Mouse (Mus musculus) kidney, postnatal 14 days (tissue): ENCODE data around the gene Gabbr2.

Source experiments
- DNase-seq: peaks from one replicate; pipeline ENCODE4 v3.0.0; 2022; ENCODE audit warnings: mixed read lengths

Gabbr2 gene

DNA sequence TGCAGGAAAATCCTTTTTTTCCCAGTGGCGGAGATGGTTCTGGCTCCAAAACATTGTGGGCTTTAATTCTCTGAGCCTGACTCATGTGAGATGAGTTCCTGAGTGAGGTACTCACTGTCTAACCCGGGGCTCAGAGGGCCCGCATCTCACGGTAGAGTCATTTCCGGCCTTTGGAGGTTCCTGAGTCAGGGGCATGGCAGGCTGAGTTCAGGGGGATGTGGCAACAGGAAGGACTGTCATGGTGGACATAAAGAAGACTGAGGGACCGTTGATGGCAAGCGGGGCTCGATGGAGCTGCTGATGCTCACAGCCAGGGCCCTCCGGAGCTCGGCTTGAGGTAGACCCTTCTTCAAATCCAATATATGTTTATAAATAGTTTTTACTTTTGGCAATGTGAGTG, 288.5 kb downstream of the Gabbr2 start:
- no peak for DNase-seq

DNA sequence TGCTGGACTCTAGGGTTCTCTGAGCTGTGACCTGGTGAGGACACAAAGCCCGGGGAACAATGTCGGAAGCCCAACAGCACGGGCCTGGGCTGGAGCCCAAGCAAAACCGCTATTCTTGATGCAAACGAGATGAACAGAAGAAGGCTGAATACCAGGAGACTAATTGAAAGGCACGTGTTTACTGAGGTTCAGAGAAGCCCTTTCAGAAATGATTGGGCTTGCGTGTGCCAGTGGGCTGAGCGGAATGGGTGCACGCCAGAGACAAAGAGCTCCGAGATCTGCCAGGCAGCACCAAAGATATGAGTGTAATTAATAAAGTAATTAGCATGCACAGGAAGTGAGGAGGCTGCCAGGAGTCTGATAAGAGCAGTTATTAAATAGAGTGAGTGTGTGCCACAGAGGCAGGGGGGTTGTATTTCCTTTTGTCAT, 291.4 kb downstream of the Gabbr2 start:
- DNase-seq = no peak

DNA sequence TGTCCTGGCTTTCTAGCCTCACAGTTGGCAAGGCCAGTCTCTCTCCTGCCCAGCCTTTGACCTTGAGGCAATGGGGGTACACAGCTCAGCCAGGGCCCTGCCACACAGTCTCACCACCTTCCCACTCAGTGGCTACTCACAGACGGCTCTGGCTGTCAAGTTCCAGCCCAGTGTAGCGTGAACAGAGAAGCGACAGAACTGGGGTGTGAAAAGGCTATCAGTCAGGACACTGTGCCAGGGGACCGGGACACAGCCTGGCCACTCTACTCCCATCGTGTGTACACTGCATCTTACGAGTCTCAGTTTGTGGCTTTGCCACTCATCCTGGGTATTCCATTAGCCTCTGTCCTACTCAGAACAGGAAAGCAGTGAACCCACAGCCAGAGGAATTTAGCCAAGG, 295.2 kb downstream of the Gabbr2 start:
- DNase-seq = no peak

GRCm38 (mm10) chr4:46690565-46690964, 301.1 kb downstream of the Gabbr2 start:
- DNase-seq = no peak

DNA sequence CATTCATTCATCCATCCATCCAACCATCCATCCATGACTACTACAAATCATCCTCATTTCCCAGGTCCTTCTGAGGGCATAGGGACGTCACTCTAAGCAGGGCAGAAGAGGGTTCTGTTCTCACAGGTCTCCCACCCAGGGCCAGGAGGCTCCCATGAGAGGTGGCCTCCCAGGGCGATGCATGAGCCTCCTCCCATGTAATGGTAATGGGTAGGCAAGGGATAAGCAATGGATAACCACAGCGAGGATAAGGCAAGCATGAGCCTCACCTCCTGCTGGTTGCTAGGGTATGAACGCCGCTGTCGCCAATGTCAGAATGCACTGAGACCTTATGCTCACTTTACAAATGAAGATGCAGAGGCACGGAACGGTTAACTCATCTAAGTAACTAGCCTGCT, 301.7 kb downstream of the Gabbr2 start:
- DNase-seq = no peak

GRCm38 (mm10) chr4:46689397-46690022, 302.2 kb downstream of the Gabbr2 start:
- DNase-seq = peak; percentile 79

DNA sequence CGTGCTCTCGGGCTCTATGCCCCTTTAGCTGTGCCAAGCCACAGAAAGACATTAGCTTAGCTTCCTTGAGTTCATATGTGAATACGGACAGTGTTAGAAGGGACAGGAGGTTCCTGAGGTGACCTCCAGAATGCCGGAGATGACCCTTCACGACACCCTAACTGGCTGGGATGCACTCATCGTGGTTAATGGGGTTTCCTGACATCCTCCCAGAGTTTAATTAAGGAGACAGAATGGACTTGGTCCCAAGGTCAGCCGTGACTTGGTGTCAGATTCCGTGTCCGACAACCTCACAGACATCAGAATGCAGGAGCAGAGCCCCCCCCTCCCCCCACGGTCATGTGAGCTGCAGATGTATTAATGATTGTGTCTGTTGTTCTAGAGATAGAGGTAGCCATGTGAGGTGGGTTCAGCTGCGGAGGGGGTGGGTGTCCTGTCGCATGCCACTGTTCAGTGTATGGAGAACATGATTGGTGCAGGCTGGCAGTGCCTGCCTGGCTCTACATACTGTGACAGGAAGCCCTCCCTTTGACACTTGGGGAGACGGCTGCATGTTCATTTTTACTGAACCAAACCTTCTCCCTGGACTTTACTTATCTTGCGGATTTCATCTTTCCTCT, 303.4 kb downstream of the Gabbr2 start:
- no peak for DNase-seq

DNA sequence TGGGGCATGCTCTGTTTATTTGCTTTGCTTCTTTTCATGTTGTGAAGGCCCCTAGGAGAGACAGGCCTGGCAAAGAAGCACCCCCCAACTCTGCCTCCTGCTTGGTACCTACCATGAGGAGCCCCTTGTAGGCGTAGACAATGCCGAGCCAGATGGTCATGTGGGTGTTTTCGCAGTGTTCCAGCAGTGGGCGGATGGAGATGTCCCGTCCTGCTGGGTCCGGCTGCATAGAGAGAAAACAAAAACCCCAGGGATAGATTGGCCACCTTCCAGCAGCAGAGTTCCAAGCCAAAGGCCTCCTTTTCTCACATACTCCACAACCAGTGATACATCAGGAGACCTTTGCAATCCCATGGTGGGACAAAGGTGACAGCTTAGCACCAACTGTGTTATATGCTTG, 307.5 kb downstream of the Gabbr2 start:
- peak; percentile 18 for DNase-seq

GRCm38 (mm10) chr4:46676646-46677045, 315.0 kb downstream of the Gabbr2 start:
- no peak for DNase-seq

GRCm38 (mm10) chr4:46675992-46676391, 315.7 kb downstream of the Gabbr2 start:
- DNase-seq = no peak

- DNase-seq = no peak
Measured at GRCm38 (mm10) chr4:46675272-46675785, 316.3 kb downstream of the Gabbr2 start.

DNA sequence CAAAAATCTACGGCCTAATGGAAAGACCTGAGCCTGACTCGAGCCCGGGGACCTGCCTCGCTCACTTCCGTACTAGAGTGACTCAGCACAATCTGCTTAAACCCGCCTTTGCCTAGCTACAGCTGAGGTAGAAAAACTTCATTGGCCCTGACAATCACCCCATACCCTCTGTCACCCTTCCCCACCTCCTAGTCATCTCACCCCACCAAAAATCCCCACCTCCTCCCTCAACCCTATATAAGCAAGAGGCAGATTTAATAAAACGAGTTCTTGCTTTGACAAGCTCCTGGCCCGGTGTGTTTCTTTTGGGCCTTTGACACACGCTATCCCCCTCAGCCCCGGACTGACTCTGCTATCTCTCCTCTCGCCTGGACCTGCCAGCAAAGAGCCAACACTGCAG, 323.1 kb downstream of the Gabbr2 start:
- DNase-seq = no peak

DNA sequence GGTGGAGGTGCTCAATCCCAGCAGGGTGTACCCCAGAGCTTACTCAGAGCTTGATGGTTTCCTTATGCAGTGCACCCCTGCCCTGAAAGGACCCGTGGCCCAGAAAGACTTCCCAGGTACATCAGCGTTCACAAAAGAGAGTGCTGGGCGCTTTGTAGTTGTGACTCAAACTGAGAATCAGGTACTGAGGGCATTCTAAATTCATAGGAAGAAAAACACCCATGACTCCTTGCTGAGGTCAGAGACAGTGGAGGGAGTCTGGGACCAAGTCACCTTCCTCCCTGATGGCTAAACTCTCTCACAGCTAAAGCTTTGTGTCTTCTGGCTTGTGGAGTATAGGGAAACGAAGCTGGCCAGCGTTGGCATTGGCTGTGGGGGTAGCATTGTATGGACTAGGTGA, 325.3 kb downstream of the Gabbr2 start:
- DNase-seq = no peak

GRCm38 (mm10) chr4:46665371-46665774, 326.3 kb downstream of the Gabbr2 start:
- DNase-seq = no peak

GRCm38 (mm10) chr4:46664123-46665009, 327.3 kb downstream of the Gabbr2 start:
- DNase-seq = peak; percentile 75

GRCm38 (mm10) chr4:46661433-46661832, 330.2 kb downstream of the Gabbr2 start:
- DNase-seq = no peak

DNA sequence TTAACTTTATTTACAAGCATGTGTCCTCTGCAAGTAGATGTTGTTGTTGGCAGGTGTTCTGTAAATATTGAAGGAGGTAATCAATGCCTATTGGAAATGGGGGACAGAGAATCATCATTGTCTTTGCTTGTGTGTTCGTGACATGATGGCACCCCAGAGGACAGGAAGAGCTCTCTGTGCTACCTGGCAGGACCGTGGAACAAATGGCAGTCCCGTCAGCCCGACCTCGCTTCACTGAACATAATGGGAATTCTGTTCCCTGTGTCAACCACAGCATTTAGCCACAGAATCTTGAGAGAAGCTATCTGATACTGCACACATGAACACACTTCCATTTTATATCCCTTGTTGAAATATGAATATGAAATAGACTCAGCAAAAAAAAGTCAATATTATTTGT, 332.7 kb downstream of the Gabbr2 start:
- no peak for DNase-seq

GRCm38 (mm10) chr4:46657116-46657515, 334.6 kb downstream of the Gabbr2 start:
- DNase-seq = peak; percentile 75

DNA sequence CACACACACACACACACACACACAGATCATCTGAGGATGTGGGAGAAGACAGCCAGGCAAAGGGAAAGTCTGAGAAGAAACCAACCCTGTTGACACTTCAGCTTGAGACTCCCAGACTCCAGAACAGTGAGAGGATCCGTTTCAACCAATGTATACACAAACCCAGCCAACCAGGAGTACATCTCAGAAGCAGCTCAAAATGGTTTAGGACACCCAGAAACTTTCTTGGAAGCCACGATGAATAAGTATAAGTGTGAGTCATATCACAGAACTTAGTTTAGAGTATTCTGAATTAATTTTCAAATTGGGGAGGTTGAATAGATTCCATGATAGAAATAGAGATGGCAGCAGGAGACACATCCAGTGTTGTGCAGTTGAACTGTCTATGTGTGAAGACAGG, 335.7 kb downstream of the Gabbr2 start:
- DNase-seq = no peak

- DNase-seq = no peak
Measured at GRCm38 (mm10) chr4:46655298-46655697, 336.4 kb downstream of the Gabbr2 start.

GRCm38 (mm10) chr4:46650086-46650753, 341.5 kb downstream of the Gabbr2 start, which contains the start of gene Tbc1d2:
Gene Tbc1d2 (minus strand): TSS chr4:46650209.
- peak; percentile 97 for DNase-seq

- DNase-seq = no peak
Measured at GRCm38 (mm10) chr4:46649161-46649560, 342.5 kb downstream of the Gabbr2 start.

DNA sequence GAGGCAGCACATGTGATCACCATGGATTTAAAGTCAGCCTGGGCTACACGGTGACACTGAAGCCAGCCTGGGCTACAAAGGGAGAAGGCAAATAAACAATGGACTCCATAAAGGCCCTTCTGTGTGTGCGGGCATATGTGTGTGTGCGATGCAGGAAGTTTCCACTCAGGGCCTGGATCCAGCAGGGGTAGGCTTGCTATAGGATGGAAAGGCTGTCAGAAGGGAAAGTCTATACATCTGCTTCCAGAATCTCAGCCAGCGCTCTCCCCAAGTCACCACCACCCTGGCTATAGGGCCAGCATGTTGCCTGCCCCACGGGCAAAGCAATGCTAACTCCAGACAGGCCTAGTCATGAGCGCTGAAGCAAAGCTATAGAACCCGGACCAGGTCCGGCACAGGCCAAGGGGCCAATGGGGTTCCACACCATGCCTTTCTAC, 348.0 kb downstream of the Gabbr2 start:
- DNase-seq = no peak
